ENCODE assay signal across 25 mouse cellular contexts in genomic region chr10:89004518-89004917, GRCm38 (mm10).
"Had no signal": no experiment of that assay in that cellular context is flagged by ENCODE, and none has a peak within 500 bp of the region (broad histone marks: within the 10 kb centered on the region; RNA-seq: fewer than 3 reads in every experiment).

No protein-coding gene starts in this region.

- H3K4me1 ChIP-seq: heart, embryonic 13.5 days; heart, embryonic 15.5 days; hindbrain, embryonic 13.5 days; hindbrain, embryonic 15.5 days; kidney, embryonic 15.5 days; limb, embryonic 13.5 days; limb, embryonic 15.5 days; liver, embryonic 12.5 days had no signal

- ATAC-seq: hindbrain, postnatal 0 days; intestine, embryonic 16.5 days; liver, embryonic 12.5 days had no signal

- H3K4me3 ChIP-seq: gastrocnemius, adult 2 months; heart, adult 2 months; heart, embryonic 13.5 days; heart, embryonic 15.5 days; hindbrain, embryonic 13.5 days; hindbrain, embryonic 15.5 days; kidney, embryonic 15.5 days; limb, embryonic 13.5 days; limb, embryonic 15.5 days; liver, embryonic 12.5 days had no signal

- H3K27ac ChIP-seq: gastrocnemius, adult 2 months; heart, adult 2 months; heart, embryonic 13.5 days; heart, embryonic 15.5 days; hindbrain, embryonic 13.5 days; hindbrain, embryonic 15.5 days; hindbrain, postnatal 0 days; kidney, embryonic 15.5 days; kidney, postnatal 0 days; limb, embryonic 13.5 days; limb, embryonic 15.5 days; liver, embryonic 12.5 days had no signal

- DNase-seq: gastrocnemius, adult 2 months; gastrocnemius, postnatal 10 days; gastrocnemius, postnatal 36 days; heart, adult 11 months; heart, adult 2 months; heart, postnatal 14 days; heart, postnatal 36 days; kidney, adult 11 months; kidney, adult 2 months; kidney, adult 9 months; kidney, postnatal 25 days; layer of hippocampus, adult 9-11 months; layer of hippocampus, postnatal 36 days; left cerebral cortex, postnatal 4 days had no signal
